Mouse (Mus musculus) central nervous system, embryonic 11.5 days (tissue): ENCODE results near the gene Tiam1. TPM values are rescaled to one million over a fixed set of nuclear protein-coding genes. Genes with fewer than 3 reads are reported as not detected.

Experiments used
- polyA plus RNA-seq: library from polyadenylated mRNA; depleted of rRNA; stranded (reverse); fragments of >200 nt; gene quantifications from 2 replicates; pipeline ENCODE4 v1.2.3, GENCODE M21; 2012; rRNA removed

Gene Tiam1
- 11.4 and 13.7 TPM in 2 replicates for polyA plus RNA-seq

GRCm38 (mm10) chr16:90143760-90144516 lies at the start of gene Tiam1:
Gene Tiam1, minus strand, starts transcription at chr16:90143769.

Other genes starting within 250 kb of the Tiam1 start
- 865 and 871 TPM in 2 replicates for gene Sod1, start 77.0 kb upstream of the Tiam1 start, polyA plus RNA-seq
- gene Scaf4, start 140.7 kb upstream of the Tiam1 start, polyA plus RNA-seq: 56.0 and 61.8 TPM in 2 replicates
- gene Hunk, start 242.2 kb upstream of the Tiam1 start, polyA plus RNA-seq: 17.6 and 22.4 TPM in 2 replicates